21 mouse cellular contexts compared by ENCODE assay signal in genomic region chrX:164135304-164135818, GRCm38 (mm10). TPM values are rescaled to one million over a fixed set of nuclear protein-coding genes. Genes with fewer than 3 reads are reported as not detected.
"Had no signal": no experiment of that assay in that cellular context is flagged by ENCODE, and none has a peak within 500 bp of the region (broad histone marks: within the 10 kb centered on the region; RNA-seq: fewer than 3 reads in every experiment).

No protein-coding gene starts in this region.

- H3K27me3 ChIP-seq: midbrain, embryonic 15.5 days; neural tube, embryonic 12.5 days had no signal

- H3K27ac ChIP-seq: kidney, postnatal 0 days; limb, embryonic 10.5 days; limb, embryonic 13.5 days; liver, embryonic 12.5 days; liver, embryonic 15.5 days; lung, embryonic 15.5 days; macrophage; midbrain, embryonic 12.5 days; midbrain, embryonic 15.5 days; neural tube, embryonic 12.5 days; neural tube, embryonic 15.5 days had no signal

- H3K4me3 ChIP-seq: limb, embryonic 10.5 days; limb, embryonic 13.5 days; liver, embryonic 12.5 days; liver, embryonic 15.5 days; lung, embryonic 15.5 days; midbrain, embryonic 12.5 days; midbrain, embryonic 15.5 days; neural tube, embryonic 12.5 days; neural tube, embryonic 15.5 days had no signal

- H3K4me1 ChIP-seq: limb, embryonic 10.5 days; limb, embryonic 13.5 days; liver, embryonic 12.5 days; liver, embryonic 15.5 days; lung, embryonic 15.5 days; midbrain, embryonic 12.5 days; midbrain, embryonic 15.5 days; neural tube, embryonic 12.5 days; neural tube, embryonic 15.5 days had no signal

- DNase-seq: layer of hippocampus, postnatal 36 days; liver; lung, adult 18-20 months; retina, postnatal 1 day; right cerebral cortex, postnatal 25 days; thymus, postnatal 25 days had no signal

- ATAC-seq: liver, embryonic 12.5 days; midbrain, embryonic 15.5 days had no signal

- H3K4me2 ChIP-seq: limb, embryonic 13.5 days; liver, embryonic 12.5 days; liver, embryonic 15.5 days; lung, embryonic 15.5 days; midbrain, embryonic 12.5 days; midbrain, embryonic 15.5 days; neural tube, embryonic 12.5 days; neural tube, embryonic 15.5 days had no signal

- H3K9me3 ChIP-seq: limb, embryonic 10.5 days; limb, embryonic 13.5 days; liver, embryonic 12.5 days; liver, embryonic 15.5 days; lung, embryonic 15.5 days; midbrain, embryonic 12.5 days; midbrain, embryonic 15.5 days; neural tube, embryonic 12.5 days; neural tube, embryonic 15.5 days had no signal

- H3K36me3 ChIP-seq: limb, embryonic 10.5 days; limb, embryonic 13.5 days; liver, embryonic 12.5 days; liver, embryonic 15.5 days; lung, embryonic 15.5 days; midbrain, embryonic 12.5 days; midbrain, embryonic 15.5 days; neural tube, embryonic 12.5 days; neural tube, embryonic 15.5 days had no signal

- H3K9ac ChIP-seq: limb, embryonic 13.5 days; liver, embryonic 12.5 days; liver, embryonic 15.5 days; lung, embryonic 15.5 days; midbrain, embryonic 12.5 days; midbrain, embryonic 15.5 days; neural tube, embryonic 12.5 days; neural tube, embryonic 15.5 days had no signal

RNA-seq across cellular contexts. Expression of gene Ace2, which starts 3.8 kb away (rescaled TPM):
- total RNA-seq: megakaryocyte, adult 5-6 weeks had no signal
- polyA plus RNA-seq: liver, embryonic 12.5 days; macrophage; midbrain, embryonic 12.5 days; neural tube, embryonic 12.5 days; spleen, adult 2 months had no signal

RNA-seq across cellular contexts. Expression of gene Cltrn, which starts 46.7 kb away (rescaled TPM):
- total RNA-seq: layer of hippocampus, postnatal 10 days; layer of hippocampus, postnatal 36 days; left cerebral cortex, postnatal 25 days; megakaryocyte, adult 5-6 weeks had no signal
- polyA plus RNA-seq: macrophage; midbrain, embryonic 12.5 days; midbrain, embryonic 15.5 days; neural tube, embryonic 15.5 days; spleen, adult 2 months had no signal
